Mouse (Mus musculus): ENCODE results near the gene Gm10228.
"Not testable (repeated sequence)": the region's sequence is repeated elsewhere in the genome, so short reads cannot be mapped to it uniquely, and the experiment has no call there.

DNA sequence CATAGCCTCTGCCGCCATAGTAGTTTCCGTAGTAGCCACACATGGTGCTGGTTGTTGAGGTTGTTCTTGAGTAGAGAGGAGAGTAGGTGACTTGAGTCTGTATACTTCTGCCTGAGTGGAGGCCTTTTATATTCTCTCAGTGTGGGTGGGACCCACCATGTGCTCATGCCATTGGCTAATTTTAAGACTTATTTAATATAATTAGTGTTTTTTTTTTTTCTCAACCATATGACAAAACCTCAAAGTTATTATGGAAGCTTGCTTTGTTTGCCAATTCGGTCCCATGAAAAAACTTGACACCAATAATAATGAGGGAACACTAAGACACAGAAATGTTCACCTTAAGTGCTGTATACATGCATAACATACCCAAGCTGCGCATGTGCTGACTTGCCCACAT lies at the start of gene Gm10228:
- not testable (repeated sequence) for TF ChIP-seq CTCF (IDR thresholded peaks at IDR 0.05; ENCODE audit: borderline replicate concordance, insufficient read depth, low read depth, low read length); POLR2A (IDR thresholded peaks at IDR 0.05; ENCODE audit: borderline replicate concordance, insufficient read depth, low read length)
